Mouse (Mus musculus) midbrain, embryonic 14.5 days (tissue): Measurements from ENCODE around the gene Ralgps1. TPM values are rescaled to one million over a fixed set of nuclear protein-coding genes. Genes with fewer than 3 reads are reported as not detected.
"Not testable (repeated sequence)": the region's sequence is repeated elsewhere in the genome, so short reads cannot be mapped to it uniquely, and the experiment has no call there.

ENCODE experiments used
- ATAC-seq: fragments of 200-750 bp; cut with Nextera tagmentation; 2 replicates; pipeline ENCODE4 v1.8.0; 2017; ENCODE audit warnings: moderate number of reproducible peaks, moderate library complexity; ENCODE audit not compliant: low FRiP score, low TSS enrichment
- DNase-seq: peaks from one replicate; pipeline ENCODE4 v3.0.0-alpha.2; 2015
- H3K27ac ChIP-seq: fragments of 300-500 bp; sonication (generic); replicated peaks from 2 replicates; pipeline ENCODE4 v1.5.1; 2014; ENCODE audit warnings: mild to moderate bottlenecking, low read depth, low read length, moderate library complexity
- H3K27me3 ChIP-seq: fragments of 300-500 bp; sonication (generic); 2 replicates; pipeline ENCODE4 v1.6.1; 2014; ENCODE audit warnings: low read length, control low read depth, mixed read lengths; ENCODE audit not compliant: control insufficient read depth, insufficient read depth
- H3K36me3 ChIP-seq: fragments of 300-500 bp; sonication (generic); 2 replicates; pipeline ENCODE4 v1.6.1; 2014; ENCODE audit warnings: low read length, control low read depth; ENCODE audit not compliant: control insufficient read depth, insufficient read depth
- H3K4me1 ChIP-seq: fragments of 300-500 bp; sonication (generic); 2 replicates; pipeline ENCODE4 v1.6.1; 2014; ENCODE audit warnings: mild to moderate bottlenecking, antibody characterized with exemption, low read length, control low read depth; ENCODE audit not compliant: control insufficient read depth, insufficient read depth
- H3K4me2 ChIP-seq: fragments of 300-500 bp; sonication (generic); 2 replicates; pipeline ENCODE4 v1.6.1; 2014; ENCODE audit warnings: mild to moderate bottlenecking, low read length, moderate library complexity
- H3K4me3 ChIP-seq: fragments of 300-500 bp; sonication (generic); replicated peaks from 2 replicates; pipeline ENCODE4 v1.5.1; 2014; ENCODE audit warnings: low read depth, low read length
- H3K9ac ChIP-seq: fragments of 300-500 bp; sonication (generic); replicated peaks from 2 replicates; pipeline ENCODE4 v1.6.1; 2014; ENCODE audit warnings: mild to moderate bottlenecking, low read length, moderate library complexity
- H3K9me3 ChIP-seq: fragments of 300-500 bp; sonication (generic); 2 replicates; pipeline ENCODE4 v1.6.1; 2016; ENCODE audit warnings: low read length, control low read depth, mixed read lengths; ENCODE audit not compliant: control insufficient read depth
- WGBS: fragments of 180-500 bp; shearing (Covaris S2); extraction: QIAGEN DNeasy Blood & Tissue Kit; methylation state at CpG from one replicate; pipeline ENCODE4 v1.1.7; 2014; 5-methylcytosine and 5-hydroxymethylcytosine counted together
- polyA plus RNA-seq: library from polyadenylated mRNA; unstranded; fragments of >200 nt; fragmentation: Nextera tagmentation; extraction: Ambion mirVana; gene quantifications from 2 replicates; pipeline ENCODE4 v1.2.1, GENCODE M21; 2014

Gene Ralgps1
- polyA plus RNA-seq, 1 experiment from 2014 or later = 58.8 TPM

GRCm38 (mm10) chr2:33323043-33323625, 48.2 kb downstream of the Ralgps1 start:
- 29% methylated on average over 9 of the region's 9 CpGs for WGBS
- H3K4me1 ChIP-seq, H3K4me2 ChIP-seq, H3K27ac ChIP-seq, H3K9me3 ChIP-seq, H3K9ac ChIP-seq, H3K4me3 ChIP-seq, DNase-seq, ATAC-seq, H3K27me3 ChIP-seq: not testable (repeated sequence)
- peaks cover 29% of the 10 kb centered on the region for H3K36me3 ChIP-seq

GRCm38 (mm10) chr2:33321641-33322040, 49.6 kb downstream of the Ralgps1 start:
- Histone ChIP-seq H3K4me3 (no peak overlapping the region), H3K4me2 (no peak overlapping the region), H3K9ac (no peak overlapping the region), H3K27me3 (no peaks in the 10 kb centered on the region; the same call in 1 of the 2 replicates), H3K4me1 (no peaks in the 10 kb centered on the region; the same call in 1 of the 2 replicates), H3K36me3 (peaks cover 31% of the 10 kb centered on the region), H3K27ac (no peak overlapping the region), H3K9me3 (no peaks in the 10 kb centered on the region)
- ATAC-seq (no peak), DNase-seq (no peak)
- 74% methylated on average over 2 of the region's 2 CpGs for WGBS

- DNase-seq (no peak), ATAC-seq (no peak)
- Histone ChIP-seq H3K4me3 (no peak overlapping the region), H3K4me1 (no peaks in the 10 kb centered on the region; the same call in 1 of the 2 replicates), H3K9ac (no peak overlapping the region), H3K36me3 (peaks cover 31% of the 10 kb centered on the region), H3K4me2 (no peak overlapping the region), H3K27me3 (no peaks in the 10 kb centered on the region; the same call in 1 of the 2 replicates), H3K9me3 (no peaks in the 10 kb centered on the region), H3K27ac (no peak overlapping the region)
- WGBS = 94% methylated on average over 2 of the region's 2 CpGs
Measured at GRCm38 (mm10) chr2:33321031-33321430, 50.3 kb downstream of the Ralgps1 start.

- H3K36me3 ChIP-seq = peaks cover 31% of the 10 kb centered on the region
- H3K9me3 ChIP-seq = no peaks in the 10 kb centered on the region
- H3K9ac ChIP-seq = no peak overlapping the region
- no peak for DNase-seq
- H3K4me3 ChIP-seq = no peak overlapping the region
- no peak for ATAC-seq
- no peaks in the 10 kb centered on the region; the same call in 1 of the 2 replicates for H3K27me3 ChIP-seq
- H3K4me2 ChIP-seq = no peak overlapping the region
- 74% methylated on average over 3 of the region's 3 CpGs for WGBS
- H3K4me1 ChIP-seq = no peaks in the 10 kb centered on the region; the same call in 1 of the 2 replicates
- no peak overlapping the region for H3K27ac ChIP-seq
Measured at GRCm38 (mm10) chr2:33320568-33320967, 50.7 kb downstream of the Ralgps1 start.

GRCm38 (mm10) chr2:33319934-33320333, 51.4 kb downstream of the Ralgps1 start:
- Histone ChIP-seq H3K27ac (no peak overlapping the region), H3K9ac (no peak overlapping the region), H3K4me2 (no peak overlapping the region), H3K9me3 (no peaks in the 10 kb centered on the region), H3K27me3 (no peaks in the 10 kb centered on the region; the same call in 1 of the 2 replicates), H3K36me3 (peaks cover 31% of the 10 kb centered on the region), H3K4me1 (no peaks in the 10 kb centered on the region; the same call in 1 of the 2 replicates), H3K4me3 (no peak overlapping the region)
- DNase-seq = no peak
- no peak for ATAC-seq
- 100% methylated on average over 1 of the region's 1 CpGs for WGBS

- Histone ChIP-seq H3K36me3 (peaks cover 30% of the 10 kb centered on the region), H3K27me3 (no peaks in the 10 kb centered on the region; the same call in 1 of the 2 replicates), H3K9me3 (no peaks in the 10 kb centered on the region), H3K4me3 (no peak overlapping the region), H3K9ac (no peak overlapping the region), H3K4me2 (no peak overlapping the region), H3K27ac (no peak overlapping the region), H3K4me1 (no peaks in the 10 kb centered on the region; the same call in 1 of the 2 replicates)
- 87% methylated on average over 5 of the region's 5 CpGs for WGBS
- DNase-seq (no peak), ATAC-seq (no peak)
Measured at GRCm38 (mm10) chr2:33319455-33319854, 51.8 kb downstream of the Ralgps1 start.

- no peak overlapping the region for H3K4me2 ChIP-seq
- WGBS = 78% methylated on average over 8 of the region's 8 CpGs
Measured at GRCm38 (mm10) chr2:33318491-33318964, 52.8 kb downstream of the Ralgps1 start.

GRCm38 (mm10) chr2:33316516-33316915, 54.8 kb downstream of the Ralgps1 start:
- no peaks in the 10 kb centered on the region; the same call in 1 of the 2 replicates for H3K4me1 ChIP-seq
- peaks cover 13% of the 10 kb centered on the region for H3K36me3 ChIP-seq
- no peaks in the 10 kb centered on the region for H3K9me3 ChIP-seq
- no peaks in the 10 kb centered on the region; the same call in 1 of the 2 replicates for H3K27me3 ChIP-seq
- no peak overlapping the region for H3K4me2 ChIP-seq
- no peak overlapping the region for H3K4me3 ChIP-seq
- no peak overlapping the region; the same call in 1 of the 2 replicates for H3K27ac ChIP-seq
- DNase-seq (peak; percentile 78), ATAC-seq (peak; percentile 78)
- no peak overlapping the region for H3K9ac ChIP-seq
- 14% methylated on average over 7 of the region's 7 CpGs for WGBS

More at GRCm38 (mm10) chr2:33318491-33318964, 52.8 kb downstream of the Ralgps1 start:
- no peak for DNase-seq
- ATAC-seq = no peak
- no peak overlapping the region for H3K9ac ChIP-seq
- H3K36me3 ChIP-seq = peaks cover 28% of the 10 kb centered on the region
- no peaks in the 10 kb centered on the region; the same call in 1 of the 2 replicates for H3K27me3 ChIP-seq
- no peak overlapping the region for H3K27ac ChIP-seq
- no peaks in the 10 kb centered on the region for H3K9me3 ChIP-seq
- H3K4me1 ChIP-seq = no peaks in the 10 kb centered on the region; the same call in 1 of the 2 replicates
- H3K4me3 ChIP-seq = no peak overlapping the region

GRCm38 (mm10) chr2:33316063-33316405, 55.3 kb downstream of the Ralgps1 start:
- H3K4me3 ChIP-seq = no peak overlapping the region
- H3K4me1 ChIP-seq = no peaks in the 10 kb centered on the region; the same call in 1 of the 2 replicates
- ATAC-seq (no peak), DNase-seq (no peak)
- H3K27me3 ChIP-seq = no peaks in the 10 kb centered on the region; the same call in 1 of the 2 replicates
- no peak overlapping the region for H3K9ac ChIP-seq
- H3K4me2 ChIP-seq = no peak overlapping the region
- H3K36me3 ChIP-seq = peaks cover 12% of the 10 kb centered on the region
- 83% methylated on average over 1 of the region's 1 CpGs for WGBS
- H3K27ac ChIP-seq = no peak overlapping the region; the same call in none of the 2 replicates
- H3K9me3 ChIP-seq = no peaks in the 10 kb centered on the region
